Mouse (Mus musculus) limb, embryonic 11.5 days (tissue): Measurements from ENCODE around the gene Krtap13. TPM values are rescaled to one million over a fixed set of nuclear protein-coding genes. Genes with fewer than 3 reads are reported as not detected.

Experiments
- polyA plus RNA-seq: library from polyadenylated mRNA; unstranded; fragments of >200 nt; fragmentation: Nextera tagmentation; extraction: Ambion mirVana; gene quantifications from 2 replicates; pipeline ENCODE4 v1.2.1, GENCODE M21; 2014

The Krtap13 gene
- polyA plus RNA-seq, 1 experiment from 2014 or later: not detected

Other genes starting within 250 kb of the Krtap13 start
- not detected in 2 replicates for gene Cldn17, start 244.7 kb downstream of the Krtap13 start, polyA plus RNA-seq
- 1.6 and 2.1 TPM in 2 replicates for gene Cldn8, start 188.5 kb downstream of the Krtap13 start, polyA plus RNA-seq
- gene Krtap24-1, start 139.4 kb downstream of the Krtap13 start, polyA plus RNA-seq: 0.11 TPM in 1 of 2 replicates, not detected in the other
- gene 2310079G19Rik, start 124.0 kb downstream of the Krtap13 start, polyA plus RNA-seq: not detected in 2 replicates
- gene Krtap26-1, start 103.8 kb downstream of the Krtap13 start, polyA plus RNA-seq: not detected in 2 replicates
- not detected in 2 replicates for gene Krtap27-1, start 80.0 kb downstream of the Krtap13 start, polyA plus RNA-seq
- not detected in 2 replicates for gene 2310061N02Rik, start 43.7 kb downstream of the Krtap13 start, polyA plus RNA-seq
- not detected in 2 replicates for gene Krtap13-1, start 22.8 kb downstream of the Krtap13 start, polyA plus RNA-seq
- gene 2310034C09Rik, start 7.2 kb upstream of the Krtap13 start, polyA plus RNA-seq: not detected in 2 replicates
- gene 2310057N15Rik, start 22.6 kb upstream of the Krtap13 start, polyA plus RNA-seq: not detected in 2 replicates
- gene Gm5965, start 26.3 kb upstream of the Krtap13 start, polyA plus RNA-seq: not detected in 2 replicates
- not detected in 2 replicates for gene Gm20741, start 60.6 kb upstream of the Krtap13 start, polyA plus RNA-seq
- gene Krtap15, start 68.6 kb upstream of the Krtap13 start, polyA plus RNA-seq: 0.23 TPM in 1 of 2 replicates, not detected in the other
- gene Krtap14, start 74.5 kb upstream of the Krtap13 start, polyA plus RNA-seq: not detected in 2 replicates
- gene Krtap19-1, start 117.8 kb upstream of the Krtap13 start, polyA plus RNA-seq: not detected in 2 replicates
- gene Krtap19-2, start 122.6 kb upstream of the Krtap13 start, polyA plus RNA-seq: not detected in 2 replicates
- gene Krtap19-3, start 126.4 kb upstream of the Krtap13 start, polyA plus RNA-seq: not detected in 2 replicates
- gene Krtap19-4, start 133.5 kb upstream of the Krtap13 start, polyA plus RNA-seq: not detected in 2 replicates
- gene Krtap19-5, start 144.8 kb upstream of the Krtap13 start, polyA plus RNA-seq: not detected in 2 replicates
- gene Krtap19-9b, start 180.6 kb upstream of the Krtap13 start, polyA plus RNA-seq: not detected in 2 replicates
- gene Krtap16-3, start 211.2 kb upstream of the Krtap13 start, polyA plus RNA-seq: not detected in 2 replicates